Mouse (Mus musculus): ENCODE data around the gene Xrra1. TPM values are rescaled to one million over a fixed set of nuclear protein-coding genes. Genes with fewer than 3 reads are reported as not detected.

Gene Xrra1
- total and polyA plus RNA-seq, 3 experiments = 0.58 to 1.2 TPM; not detected in 1

DNA sequence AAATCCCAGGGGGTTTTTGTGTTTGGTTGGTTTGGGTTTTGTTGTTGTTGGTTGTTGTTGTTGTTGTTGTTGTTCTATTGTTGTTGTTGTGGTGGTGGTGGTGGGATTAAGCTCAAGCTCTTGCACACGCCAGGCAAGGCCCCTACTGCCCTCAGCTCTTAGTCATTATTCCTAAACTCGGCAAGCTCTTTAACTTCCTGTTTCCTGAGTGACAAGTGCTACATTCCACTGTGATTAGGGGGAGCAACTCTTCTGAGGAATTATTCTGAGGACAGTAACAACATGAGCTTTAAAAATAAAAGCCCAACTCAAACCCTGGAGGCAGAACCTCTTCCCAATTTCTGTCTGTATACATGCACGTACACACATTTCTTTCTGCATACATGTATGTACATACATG lies 6.3 kb downstream of the Xrra1 start:
- H3K27me3 ChIP-seq (ENCODE audit: control insufficient read depth in 1 of 2, insufficient read depth in 2 of 2, low read length in 2 of 2) = no peaks in the 10 kb centered on the region
- peak; percentile 76 for DNase-seq (ENCODE audit: low read depth, low spot score)
- no peaks in the 10 kb centered on the region for H3K9me3 ChIP-seq (replicated peaks; ENCODE audit: insufficient read depth, low read length)
- TF ChIP-seq E2F4 (IDR thresholded peaks at IDR 0.05; ENCODE audit: borderline replicate concordance, low read depth, low read length) (no peak), RCOR1 (IDR thresholded peaks at IDR 0.05; ENCODE audit: low read depth, low read length) (peak; percentile 17; the same call in 1 of the 2 replicates), SIN3A (IDR thresholded peaks at IDR 0.05; ENCODE audit: low read length) (0 out of 2 replicates have a peak, but pooled peaks have one; percentile 36), EP300 (IDR thresholded peaks at IDR 0.05; ENCODE audit: low read depth in 1 of 2, low read length in 2 of 2) (peak; percentile 14 to 19; a peak in 2 of 4 replicates)
- no peak overlapping the region for H3K9ac ChIP-seq (ENCODE audit: control insufficient read depth, low read depth, low read length, poor library complexity, severe bottlenecking)
- H3K79me2 ChIP-seq (ENCODE audit: control insufficient read depth, insufficient read depth, low read length, poor library complexity) = no peaks in the 10 kb centered on the region
- H3K4me3 ChIP-seq (ENCODE audit: control insufficient read depth in 1 of 2, insufficient read depth in 1 of 2, low read depth in 2 of 2, low read length in 2 of 2) = no peak overlapping the region
- peaks cover 0 to 21% of the 10 kb centered on the region in 2 experiments; a peak in 2 of 4 replicates for H3K36me3 ChIP-seq (ENCODE audit: control insufficient read depth in 1 of 2, insufficient read depth in 2 of 2, low read length in 2 of 2)
- H3K27ac ChIP-seq (ENCODE audit: control insufficient read depth, low read depth, low read length) = no peak overlapping the region
- H3K4me1 ChIP-seq (ENCODE audit: control insufficient read depth in 1 of 2, insufficient read depth in 2 of 2, low read length in 2 of 2) = peaks cover 15 to 27% of the 10 kb centered on the region in 2 experiments

DNA sequence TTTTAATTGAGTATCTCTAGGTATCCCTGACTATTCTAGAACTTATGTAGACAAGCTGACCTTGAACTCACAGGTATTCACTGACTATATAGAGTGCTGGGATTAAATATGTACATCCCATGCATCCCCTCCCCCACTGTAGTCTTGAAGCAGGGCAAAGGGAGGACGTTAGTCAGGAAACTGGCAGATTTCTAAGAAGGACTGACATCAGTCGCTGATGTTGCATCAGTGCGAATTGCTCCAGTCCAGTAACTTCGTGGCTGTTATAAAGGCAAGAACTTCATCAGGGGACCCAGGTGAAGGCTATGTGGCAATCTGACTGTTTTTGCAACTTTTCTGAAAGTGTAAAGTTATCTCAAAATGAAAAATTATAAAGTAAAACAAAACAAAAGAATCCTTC lies 10.4 kb downstream of the Xrra1 start:
- peaks cover 0 to 31% of the 10 kb centered on the region in 2 experiments; a peak in 2 of 4 replicates for H3K36me3 ChIP-seq (ENCODE audit: control insufficient read depth in 1 of 2, insufficient read depth in 2 of 2, low read length in 2 of 2)
- no peak overlapping the region for H3K4me3 ChIP-seq (ENCODE audit: control insufficient read depth in 1 of 2, insufficient read depth in 1 of 2, low read depth in 2 of 2, low read length in 2 of 2)
- H3K79me2 ChIP-seq (ENCODE audit: control insufficient read depth, insufficient read depth, low read length, poor library complexity) = no peaks in the 10 kb centered on the region
- H3K27ac ChIP-seq (ENCODE audit: control insufficient read depth, low read depth, low read length) = no peak overlapping the region
- H3K9ac ChIP-seq (ENCODE audit: control insufficient read depth, low read depth, low read length, poor library complexity, severe bottlenecking) = no peak overlapping the region
- TF ChIP-seq E2F4 (IDR thresholded peaks at IDR 0.05; ENCODE audit: borderline replicate concordance, low read depth, low read length) = no peak
- no peak for TF ChIP-seq ZNF384 (IDR thresholded peaks at IDR 0.05; ENCODE audit: low read depth, low read length)
- TF ChIP-seq USF2 (IDR thresholded peaks at IDR 0.05; ENCODE audit: borderline replicate concordance in 1 of 2, insufficient read depth in 1 of 2, low read depth in 1 of 2, low read length in 2 of 2) = no peak
- TF ChIP-seq ETS1 (IDR thresholded peaks at IDR 0.05; ENCODE audit: low read depth, low read length) = no peak
- TF ChIP-seq GABPA (IDR thresholded peaks at IDR 0.05; ENCODE audit: low read depth, low read length) = no peak
- no peak for TF ChIP-seq MAZ (IDR thresholded peaks at IDR 0.05; ENCODE audit: low read depth, low read length)
- TF ChIP-seq EP300 (IDR thresholded peaks at IDR 0.05; ENCODE audit: low read depth in 1 of 2, low read length in 2 of 2) = no peak
- TF ChIP-seq NELFE (IDR thresholded peaks at IDR 0.05; ENCODE audit: low read depth, low read length) = no peak
- H3K27me3 ChIP-seq (ENCODE audit: control insufficient read depth in 1 of 2, insufficient read depth in 2 of 2, low read length in 2 of 2) = no peaks in the 10 kb centered on the region
- DNase-seq (ENCODE audit: low read depth, low spot score) = no peak
- no peaks in the 10 kb centered on the region for H3K9me3 ChIP-seq (replicated peaks; ENCODE audit: insufficient read depth, low read length)
- H3K4me1 ChIP-seq (ENCODE audit: control insufficient read depth in 1 of 2, insufficient read depth in 2 of 2, low read length in 2 of 2) = peaks cover 22 to 36% of the 10 kb centered on the region in 2 experiments

DNA sequence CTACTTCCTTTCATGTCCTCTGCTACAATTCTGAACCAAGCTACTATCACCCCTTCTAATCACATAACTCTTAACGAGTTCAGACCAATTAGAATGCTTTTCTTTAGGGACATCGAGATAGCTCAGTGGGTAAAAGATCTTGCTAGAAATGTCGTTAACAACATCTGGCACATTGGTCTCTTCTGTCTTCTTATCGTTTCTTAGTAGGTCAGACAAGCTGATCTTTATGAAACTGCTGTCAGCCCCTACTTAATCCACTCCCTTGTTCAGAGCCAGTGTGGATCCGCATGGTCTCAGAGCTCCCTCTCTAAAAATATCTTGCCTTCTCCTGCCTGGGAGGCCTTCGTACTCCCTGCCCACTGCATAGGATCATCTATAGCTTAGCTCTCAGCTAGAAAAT lies 15.0 kb downstream of the Xrra1 start:
- peak; percentile 75 for DNase-seq (ENCODE audit: low read depth, low spot score)
- H3K9me3 ChIP-seq (replicated peaks; ENCODE audit: insufficient read depth, low read length) = no peaks in the 10 kb centered on the region
- H3K9ac ChIP-seq (ENCODE audit: control insufficient read depth, low read depth, low read length, poor library complexity, severe bottlenecking) = peak overlapping the region; percentile 39
- H3K79me2 ChIP-seq (ENCODE audit: control insufficient read depth, insufficient read depth, low read length, poor library complexity) = no peaks in the 10 kb centered on the region
- peaks cover 11 to 17% of the 10 kb centered on the region in 2 experiments for H3K4me1 ChIP-seq (ENCODE audit: control insufficient read depth in 1 of 2, insufficient read depth in 2 of 2, low read length in 2 of 2)
- peak overlapping the region; percentile 89 for H3K27ac ChIP-seq (ENCODE audit: control insufficient read depth, low read depth, low read length)
- H3K27me3 ChIP-seq (ENCODE audit: control insufficient read depth in 1 of 2, insufficient read depth in 2 of 2, low read length in 2 of 2) = no peaks in the 10 kb centered on the region
- peaks cover 0 to 16% of the 10 kb centered on the region in 2 experiments; a peak in 2 of 4 replicates for H3K36me3 ChIP-seq (ENCODE audit: control insufficient read depth in 1 of 2, insufficient read depth in 2 of 2, low read length in 2 of 2)
- no peak overlapping the region for H3K4me3 ChIP-seq (ENCODE audit: control insufficient read depth in 1 of 2, insufficient read depth in 1 of 2, low read depth in 2 of 2, low read length in 2 of 2)
- TF ChIP-seq POLR2A (IDR thresholded peaks at IDR 0.05; ENCODE audit: control insufficient read depth in 1 of 2, insufficient read depth in 1 of 2, low read depth in 1 of 2, low read length in 2 of 2, poor library complexity in 1 of 2) (0 out of 4 replicates have a peak, but pooled peaks of 1 of the 2 experiments have one; percentile 35), POLR2AphosphoS2 (IDR thresholded peaks at IDR 0.05; ENCODE audit: low read length) (no peak), UBTF (IDR thresholded peaks at IDR 0.05; ENCODE audit: borderline replicate concordance, insufficient read depth, low read depth, low read length) (no peak), CHD1 (IDR thresholded peaks at IDR 0.05; ENCODE audit: low read depth, low read length) (no peak), ZMIZ1 (IDR thresholded peaks at IDR 0.05; ENCODE audit: low read depth, low read length) (no peak), ZKSCAN1 (IDR thresholded peaks at IDR 0.05; ENCODE audit: low read depth, low read length) (0 out of 2 replicates have a peak, but pooled peaks have one; percentile 39), TBP (IDR thresholded peaks at IDR 0.05; ENCODE audit: low read depth, low read length) (0 out of 2 replicates have a peak, but pooled peaks have one; percentile 16), EP300 (IDR thresholded peaks at IDR 0.05; ENCODE audit: low read depth in 1 of 2, low read length in 2 of 2) (peak; percentile 75 to 85), MAX (IDR thresholded peaks at IDR 0.05; ENCODE audit: low read length) (peak; percentile 50; the same call in 1 of the 2 replicates), SIN3A (IDR thresholded peaks at IDR 0.05; ENCODE audit: low read length) (peak; percentile 74), CHD2 (IDR thresholded peaks at IDR 0.05; ENCODE audit: low read length) (no peak), RCOR1 (IDR thresholded peaks at IDR 0.05; ENCODE audit: low read depth, low read length) (peak; percentile 38; the same call in 1 of the 2 replicates), MYB (IDR thresholded peaks at IDR 0.05; ENCODE audit: low read depth, low read length) (peak; percentile 71), NELFE (IDR thresholded peaks at IDR 0.05; ENCODE audit: low read depth, low read length) (peak; percentile 40), GATA1 (IDR thresholded peaks at IDR 0.05; ENCODE audit: low read depth, low read length) (peak; percentile 80), ETS1 (IDR thresholded peaks at IDR 0.05; ENCODE audit: low read depth, low read length) (peak; percentile 79), USF2 (IDR thresholded peaks at IDR 0.05; ENCODE audit: borderline replicate concordance in 1 of 2, insufficient read depth in 1 of 2, low read depth in 1 of 2, low read length in 2 of 2) (no peak), ELF1 (IDR thresholded peaks at IDR 0.05; ENCODE audit: low read depth, low read length) (no peak), ZNF384 (IDR thresholded peaks at IDR 0.05; ENCODE audit: low read depth, low read length) (no peak), E2F4 (IDR thresholded peaks at IDR 0.05; ENCODE audit: borderline replicate concordance, low read depth, low read length) (no peak), NRF1 (IDR thresholded peaks at IDR 0.05; ENCODE audit: insufficient read depth, low read depth, low read length, poor library complexity, severe bottlenecking) (no peak)

Data from MEL (cell line).